Comparison of ENCODE assay signal across 8 mouse cellular contexts in genomic region chr14:25472096-25472861, GRCm38 (mm10). TPM values are rescaled to one million over a fixed set of nuclear protein-coding genes. Genes with fewer than 3 reads are reported as not detected.
DNase-seq lines count a peak whose midpoint lies in the region; ATAC-seq lines count a peak whose summit lies in the region.

No protein-coding gene starts in this region.

- H3K27ac ChIP-seq in neural tube, embryonic 13.5 days (replicated peaks), result no peak overlapping the region
- H3K27ac ChIP-seq in neural tube, embryonic 15.5 days (replicated peaks), result no peak overlapping the region
- peak overlapping the region; percentile 19 for H3K27ac ChIP-seq in heart, embryonic 12.5 days (ENCODE audit: poor library complexity, severe bottlenecking)
- H3K27ac ChIP-seq in limb, embryonic 10.5 days, result peak overlapping the region; percentile 68; the same call in 1 of the 2 replicates

- H3K4me3 ChIP-seq in neural tube, embryonic 13.5 days, result no peak overlapping the region
- H3K4me3 ChIP-seq in neural tube, embryonic 15.5 days (replicated peaks), result no peak overlapping the region
- H3K4me3 ChIP-seq in heart, embryonic 12.5 days, result no peak overlapping the region
- H3K4me3 ChIP-seq in limb, embryonic 10.5 days, result no peak overlapping the region

- no peak overlapping the region for H3K4me2 ChIP-seq in neural tube, embryonic 13.5 days
- H3K4me2 ChIP-seq in neural tube, embryonic 15.5 days, result no peak overlapping the region
- no peak overlapping the region for H3K4me2 ChIP-seq in heart, embryonic 12.5 days

- H3K4me1 ChIP-seq in neural tube, embryonic 13.5 days (replicated peaks), result peaks cover 98% of the 10 kb centered on the region
- H3K4me1 ChIP-seq in neural tube, embryonic 15.5 days, result peaks cover 95% of the 10 kb centered on the region
- H3K4me1 ChIP-seq in heart, embryonic 12.5 days (replicated peaks), result peaks cover 100% of the 10 kb centered on the region
- H3K4me1 ChIP-seq in limb, embryonic 10.5 days, result peaks cover 96% of the 10 kb centered on the region

- no peak for ATAC-seq in neural tube, embryonic 13.5 days (ENCODE audit: low read depth)
- no peak for ATAC-seq in neural tube, embryonic 15.5 days (ENCODE audit: low FRiP score)
- ATAC-seq in heart, embryonic 12.5 days (ENCODE audit: insufficient number of reproducible peaks, low FRiP score), result no peak
- peak; percentile 20; the same call in 1 of the 2 replicates for ATAC-seq in neutrophil, adult 5-6 weeks (ENCODE audit: extremely low read depth, insufficient number of reproducible peaks, low FRiP score, poor library complexity, severe bottlenecking)

- peak overlapping the region; percentile 18; the same call in 1 of the 2 replicates for H3K9ac ChIP-seq in neural tube, embryonic 13.5 days
- H3K9ac ChIP-seq in neural tube, embryonic 15.5 days (replicated peaks), result no peak overlapping the region
- H3K9ac ChIP-seq in heart, embryonic 12.5 days, result 0 out of 2 replicates have a peak overlapping the region, but pooled peaks have one; percentile 3

- no peak for DNase-seq in limb, embryonic 10.5 days (ENCODE audit: low spot score)
- DNase-seq in layer of hippocampus, postnatal 25 days (ENCODE audit: extremely low spot score in 1 of 2, low spot score in 1 of 2), result no peak
- DNase-seq in right cerebral cortex, postnatal 25 days, result no peak
- no peak for DNase-seq in adrenal gland, adult 18-20 months (ENCODE audit: low spot score in 2 of 2)

- no peaks in the 10 kb centered on the region for H3K36me3 ChIP-seq in neural tube, embryonic 13.5 days
- no peaks in the 10 kb centered on the region for H3K36me3 ChIP-seq in neural tube, embryonic 15.5 days
- H3K36me3 ChIP-seq in heart, embryonic 12.5 days, result no peaks in the 10 kb centered on the region
- peaks cover 19% of the 10 kb centered on the region for H3K36me3 ChIP-seq in limb, embryonic 10.5 days

- no peaks in the 10 kb centered on the region for H3K9me3 ChIP-seq in neural tube, embryonic 13.5 days
- no peaks in the 10 kb centered on the region for H3K9me3 ChIP-seq in neural tube, embryonic 15.5 days (replicated peaks)
- H3K9me3 ChIP-seq in heart, embryonic 12.5 days (replicated peaks), result no peaks in the 10 kb centered on the region
- no peaks in the 10 kb centered on the region for H3K9me3 ChIP-seq in limb, embryonic 10.5 days (replicated peaks)

- H3K27me3 ChIP-seq in neural tube, embryonic 13.5 days, result no peaks in the 10 kb centered on the region
- no peaks in the 10 kb centered on the region for H3K27me3 ChIP-seq in neural tube, embryonic 15.5 days (replicated peaks)
- H3K27me3 ChIP-seq in heart, embryonic 12.5 days (replicated peaks), result no peaks in the 10 kb centered on the region
- no peaks in the 10 kb centered on the region for H3K27me3 ChIP-seq in limb, embryonic 10.5 days (ENCODE audit: low read depth, poor library complexity, severe bottlenecking)

- WGBS in neural tube, embryonic 13.5 days, result 80% methylated on average over 6 of the region's 6 CpGs
- WGBS in neural tube, embryonic 15.5 days, result 74% methylated on average over 6 of the region's 6 CpGs
- WGBS in heart, embryonic 12.5 days, result 59% methylated on average over 6 of the region's 6 CpGs
- WGBS in limb, embryonic 10.5 days, result 85% methylated on average over 6 of the region's 6 CpGs

RNA-seq across cellular contexts. Expression of gene Zmiz1, which starts 13.3 kb away (rescaled TPM):
- polyA plus RNA-seq in neural tube, embryonic 13.5 days (2015; fragmentation: Nextera tagmentation; extraction: Ambion mirVana), result 57.2 and 66.2 TPM in 2 replicates
- 51.1 and 54.7 TPM in 2 replicates for polyA plus RNA-seq in neural tube, embryonic 15.5 days (2015; fragmentation: Nextera tagmentation; extraction: Ambion mirVana)
- polyA plus RNA-seq in heart, embryonic 12.5 days (2016; fragmentation: Nextera tagmentation; extraction: Ambion mirVana), result 34.2 and 41.4 TPM in 2 replicates
- 43.8 and 55.5 TPM in 2 replicates for polyA plus RNA-seq in limb, embryonic 10.5 days (2016; fragmentation: Nextera tagmentation; extraction: Ambion mirVana)
- total RNA-seq in neutrophil, adult 5-6 weeks (2017), result 18.7 and 21.6 TPM in 2 replicates
- total RNA-seq in layer of hippocampus, postnatal 25 days (2021), result 100 to 1,000 TPM in 1 of 2 experiments, 10 to 100 TPM in 1; 82.5 to 105 TPM
- total RNA-seq in adrenal gland, adult 18-20 months (2021), result 100 to 1,000 TPM in 1 of 2 experiments, 10 to 100 TPM in 1; 89.1 to 116 TPM

Comparison
In these comparisons a context has a peak if more than half of its experiments do, and no peak if none do; other contexts are left out.
1. H3K27ac ChIP-seq: peak in heart, embryonic 12.5 days (single experiment) and limb, embryonic 10.5 days (single experiment); none in neural tube, embryonic 13.5 days (single experiment) and neural tube, embryonic 15.5 days (single experiment).